Mouse (Mus musculus) layer of hippocampus, postnatal 14 days (tissue): ENCODE measurements around the gene Iqcf3. TPM values are rescaled to one million over a fixed set of nuclear protein-coding genes. Genes with fewer than 3 reads are reported as not detected.
"Not testable (repeated sequence)": the region's sequence is repeated elsewhere in the genome, so short reads cannot be mapped to it uniquely, and the experiment has no call there.

Experiments
- DNase-seq, 2 experiments: peaks; one replicate each; pipeline ENCODE4 v3.0.0; 2021 to 2022; ENCODE audit warnings: low spot score in 2 of 2, mixed read lengths in 1 of 2
- total RNA-seq, 2 experiments: library from RNA; stranded (reverse); gene quantifications; 2 replicates each; pipeline ENCODE4 v1.2.3; 2021

Gene Iqcf3
- total RNA-seq, 2 experiments from 2014 or later: not detected

DNA sequence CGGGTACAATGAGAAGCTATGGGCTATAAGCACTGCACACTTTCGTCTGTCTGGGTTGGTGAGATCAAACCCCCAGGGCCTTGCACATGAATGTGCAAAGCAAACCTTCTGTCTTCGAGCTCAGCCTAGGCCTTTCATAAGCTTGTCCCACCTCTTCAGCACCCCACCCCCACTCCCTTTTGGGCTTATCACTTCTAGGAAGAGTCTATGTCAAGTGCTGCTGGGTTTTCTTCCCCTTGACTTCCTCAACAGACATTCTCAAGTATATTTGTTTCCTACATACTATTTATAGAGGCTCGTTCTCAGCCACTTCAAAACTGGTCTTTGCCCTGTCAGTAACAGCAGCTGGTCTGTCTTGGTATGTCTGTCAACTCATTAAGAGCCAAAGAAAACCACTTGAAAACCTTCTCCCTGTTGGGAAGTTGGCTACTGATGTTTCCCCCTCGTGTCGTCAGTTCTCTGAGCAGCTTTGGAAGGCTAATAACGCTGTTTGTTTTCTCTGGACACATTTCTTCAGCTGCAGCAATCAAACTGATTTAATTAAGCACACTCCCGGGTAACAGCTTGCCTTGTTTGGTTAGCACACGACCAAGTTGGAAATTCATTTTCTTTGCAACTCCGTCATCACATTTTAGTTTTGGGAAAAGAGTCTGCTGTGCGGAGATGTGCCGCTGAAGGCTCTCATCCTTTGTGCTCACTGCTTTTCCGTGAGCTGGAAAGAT is 48.5 kb downstream of the Iqcf3 start:
- peak; percentile 4 to 30 for DNase-seq

DNA sequence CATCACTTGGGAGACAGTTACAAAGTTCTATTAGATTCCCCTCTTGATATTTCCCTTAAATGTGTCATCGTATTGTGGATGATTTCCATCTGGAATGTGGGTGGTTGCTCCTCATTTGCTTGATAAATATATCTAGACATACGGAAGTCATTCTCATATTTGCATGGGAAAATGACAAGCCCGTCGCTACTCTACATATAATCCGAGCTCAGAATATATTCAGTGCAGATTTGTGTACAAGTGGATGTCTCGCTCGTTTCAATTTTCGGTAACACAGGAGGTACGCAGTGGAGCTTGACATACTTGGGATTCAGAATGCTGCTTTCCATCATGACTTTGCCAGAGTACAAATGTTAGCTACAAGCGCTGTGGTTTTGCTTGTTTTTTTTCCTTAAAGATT is 52.1 kb downstream of the Iqcf3 start:
- peak in 1 of 2 experiments; percentile 42 for DNase-seq

DNA sequence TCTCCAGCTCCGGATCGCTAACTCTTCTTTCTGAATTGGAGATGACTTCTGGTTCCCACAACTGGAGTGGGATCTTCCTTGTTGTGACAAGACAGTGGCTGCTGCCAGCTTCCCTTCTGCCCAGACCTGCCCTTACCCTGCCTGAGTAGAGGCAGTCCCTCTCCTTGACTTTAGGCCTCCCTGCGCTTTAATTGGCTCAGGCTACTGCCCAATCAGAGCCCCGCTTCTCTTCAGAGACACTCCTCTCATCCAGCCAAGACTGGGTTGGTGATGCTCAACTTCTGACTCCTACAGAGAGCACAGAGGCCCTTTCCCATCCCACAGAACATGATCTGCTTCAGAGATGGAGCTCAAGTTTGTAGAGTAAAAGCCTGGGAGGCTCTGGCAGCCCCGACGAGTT is 57.2 kb downstream of the Iqcf3 start:
- DNase-seq: no peak

DNA sequence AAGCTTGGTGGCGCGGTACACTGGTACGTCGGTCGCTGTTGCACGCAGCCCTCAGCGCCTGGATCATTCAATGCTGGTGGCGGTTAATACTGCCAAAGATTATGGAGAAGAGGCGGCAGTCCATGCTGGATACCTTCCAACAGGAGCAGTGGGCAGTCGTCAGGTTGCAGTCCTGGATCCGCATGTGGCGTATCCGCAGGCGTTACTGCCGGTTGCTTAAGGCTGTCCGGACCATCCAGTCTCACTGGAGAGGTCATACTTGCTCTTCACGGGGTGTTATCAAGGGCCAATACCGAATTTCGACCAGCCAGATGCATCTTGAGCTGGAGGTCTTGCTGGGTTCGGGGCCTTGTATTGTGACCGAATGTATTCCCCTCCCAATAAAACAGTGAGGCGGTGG is 59.6 kb downstream of the Iqcf3 start:
- DNase-seq: no peak

DNA sequence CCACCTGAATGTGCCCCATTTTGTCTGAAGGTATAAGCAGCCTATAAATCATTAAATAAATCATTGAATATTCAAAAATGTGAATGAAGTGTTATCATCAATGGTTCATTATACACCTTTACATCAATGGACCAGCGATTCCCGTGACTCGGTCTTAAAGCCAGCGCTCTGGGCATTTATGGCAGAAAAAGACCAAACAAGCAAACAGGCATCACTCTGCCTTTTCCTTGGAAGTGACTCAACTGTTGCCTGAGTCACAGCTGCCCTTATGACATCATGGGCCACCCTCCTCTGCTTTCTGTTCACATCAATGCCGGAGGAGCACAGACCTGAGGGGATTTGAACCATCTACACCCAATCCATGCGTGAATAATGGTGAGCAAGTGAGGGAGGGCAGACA is 61.8 kb downstream of the Iqcf3 start, which contains the start of gene Iqcf1:
Iqcf1 (plus strand) TSS at position 301 of the 400 bp plus-strand sequence.
- no peak for DNase-seq

DNA sequence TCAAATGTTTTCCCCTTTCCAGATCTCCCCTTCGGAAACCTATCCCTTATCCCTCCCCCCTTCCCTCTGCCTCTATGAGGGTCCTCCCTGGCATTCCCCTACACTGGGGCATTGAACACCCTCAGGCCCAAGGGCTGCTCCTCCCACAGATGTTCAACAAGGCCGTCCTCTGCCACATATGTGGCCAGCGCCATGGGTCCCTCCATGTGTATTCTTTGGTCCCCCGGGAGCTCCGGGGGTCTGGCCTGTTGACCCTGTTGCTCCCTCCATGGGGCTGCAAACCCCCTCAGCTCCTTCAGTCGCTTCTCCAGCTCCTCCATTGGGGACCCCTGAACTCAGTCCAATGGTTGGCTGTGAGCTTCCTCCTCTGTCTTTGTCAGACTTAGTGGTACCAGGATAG is 73.8 kb downstream of the Iqcf3 start:
- not testable (repeated sequence) for DNase-seq

DNA sequence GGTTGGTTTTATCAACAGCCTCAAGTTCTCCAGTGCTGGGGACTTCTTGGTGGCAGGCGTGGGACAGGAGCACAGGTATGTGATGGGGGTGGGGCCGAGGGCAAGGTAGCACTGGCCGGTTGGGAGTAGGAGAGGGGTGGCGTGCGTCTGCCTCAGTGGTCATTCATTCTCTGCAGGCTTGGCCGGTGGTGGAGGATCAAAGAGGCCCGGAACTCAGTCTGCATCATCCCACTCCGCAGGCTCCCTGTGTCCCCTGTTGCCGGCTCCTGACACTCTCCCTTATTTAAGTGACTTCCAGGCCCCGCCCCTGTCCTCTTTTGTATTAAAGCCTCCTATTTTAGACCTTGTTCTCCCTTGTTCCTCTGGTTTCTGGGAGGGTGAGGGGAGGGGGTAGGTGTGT is 76.4 kb downstream of the Iqcf3 start:
- no peak for DNase-seq

DNA sequence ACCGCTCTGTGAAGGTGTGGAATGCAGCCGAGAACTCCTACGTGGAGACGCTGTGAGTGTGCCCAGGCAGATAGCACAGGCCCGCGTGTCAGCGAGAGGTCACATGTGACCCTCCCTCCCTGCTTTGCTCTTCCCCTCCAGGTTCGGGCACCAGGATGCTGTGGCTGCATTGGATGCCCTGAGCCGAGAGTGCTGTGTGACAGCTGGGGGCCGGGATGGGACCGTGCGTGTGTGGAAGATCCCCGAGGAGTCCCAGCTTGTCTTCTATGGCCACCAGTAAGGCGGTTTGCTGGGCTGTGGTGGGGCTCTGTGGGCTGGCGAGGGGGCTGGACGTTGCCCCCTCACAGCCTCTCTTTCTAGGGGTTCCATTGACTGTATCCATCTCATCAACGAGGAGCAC is 77.8 kb downstream of the Iqcf3 start:
- DNase-seq: no peak

DNA sequence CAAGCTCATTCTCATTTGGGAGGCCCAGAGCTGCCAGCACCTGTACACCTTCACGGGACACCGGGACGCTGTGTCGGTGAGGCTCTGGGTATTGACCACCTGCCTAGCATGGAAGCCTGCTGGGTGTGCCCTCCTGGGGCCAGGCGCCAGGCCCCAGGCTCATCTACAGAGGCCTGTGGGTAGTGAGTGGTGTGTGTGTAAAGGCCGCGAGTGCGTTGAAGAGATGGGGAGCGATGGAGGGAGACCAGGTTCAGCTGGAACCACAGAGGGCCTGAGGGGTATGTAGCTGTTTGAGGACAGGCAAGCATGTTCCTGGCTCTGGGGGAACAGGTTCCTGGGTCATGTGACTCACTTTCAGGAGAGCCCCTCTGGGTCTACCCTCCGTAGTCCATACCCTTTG is 78.3 kb downstream of the Iqcf3 start:
- no peak for DNase-seq

DNA sequence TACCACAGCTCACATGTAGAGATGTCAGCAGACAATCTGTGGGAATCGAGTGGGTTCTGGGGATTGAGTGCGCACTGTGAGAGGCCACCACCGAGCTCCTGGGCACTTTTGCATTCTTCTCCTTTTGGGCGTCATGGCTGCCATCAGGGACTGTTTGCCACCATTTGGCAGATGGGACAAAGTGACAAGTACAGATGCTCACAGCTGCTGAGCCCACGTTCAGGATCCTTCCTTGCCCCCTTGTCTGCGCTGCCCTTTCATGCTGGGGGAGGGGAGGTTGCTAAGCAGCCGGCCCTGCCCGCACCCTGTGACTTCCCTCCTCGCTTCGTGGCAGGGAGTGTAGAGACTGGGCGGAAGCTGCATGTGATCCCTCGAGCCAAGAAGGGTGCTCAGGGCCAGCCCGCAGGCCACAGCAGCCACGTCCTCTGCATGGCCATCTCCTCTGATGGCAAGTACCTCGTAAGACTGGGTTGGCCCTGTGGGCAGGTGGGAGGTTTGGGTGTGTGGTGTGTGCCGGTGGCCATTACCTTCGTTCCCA is 78.8 kb downstream of the Iqcf3 start:
- no peak for DNase-seq

DNA sequence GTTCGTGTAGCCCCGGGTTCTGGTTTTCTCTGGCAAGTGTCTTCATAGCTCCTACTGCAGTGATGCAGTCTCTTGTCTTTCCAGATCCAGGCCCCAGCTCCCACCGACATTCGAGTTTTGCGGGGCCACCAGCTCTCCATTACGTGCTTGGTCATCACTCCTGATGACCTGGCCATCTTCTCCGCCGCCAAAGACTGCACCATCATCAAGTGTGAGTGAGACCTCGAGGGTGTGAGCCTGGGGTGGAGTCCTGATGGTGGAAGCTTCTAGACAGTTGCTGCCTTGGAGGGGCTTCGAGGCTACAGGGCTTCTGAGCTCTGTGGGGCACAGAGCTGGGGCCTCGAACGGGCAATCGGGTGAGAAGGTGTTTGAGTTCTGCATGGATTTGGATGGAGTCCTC is 79.8 kb downstream of the Iqcf3 start:
- DNase-seq: no peak

DNA sequence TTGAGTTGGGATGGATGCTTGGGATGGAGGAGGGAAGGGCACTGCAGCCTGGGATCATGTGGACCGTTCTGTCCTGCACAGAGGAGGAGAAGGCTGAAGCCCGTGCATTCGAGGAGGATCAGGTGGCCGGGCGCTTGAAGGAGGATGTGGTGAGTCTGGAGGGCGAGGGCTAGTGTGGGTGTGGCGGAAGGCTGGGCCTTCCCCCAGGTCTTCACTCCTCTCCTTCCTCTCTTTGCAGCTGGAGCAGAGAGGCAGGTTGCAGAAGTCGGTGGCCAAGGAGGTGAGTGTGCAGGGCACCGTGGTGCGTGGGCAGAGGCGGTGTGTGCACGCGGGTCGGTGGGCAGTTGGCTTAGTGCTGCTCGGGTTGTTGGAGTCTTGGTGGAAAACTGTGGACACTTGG is 80.4 kb downstream of the Iqcf3 start:
- no peak for DNase-seq

DNA sequence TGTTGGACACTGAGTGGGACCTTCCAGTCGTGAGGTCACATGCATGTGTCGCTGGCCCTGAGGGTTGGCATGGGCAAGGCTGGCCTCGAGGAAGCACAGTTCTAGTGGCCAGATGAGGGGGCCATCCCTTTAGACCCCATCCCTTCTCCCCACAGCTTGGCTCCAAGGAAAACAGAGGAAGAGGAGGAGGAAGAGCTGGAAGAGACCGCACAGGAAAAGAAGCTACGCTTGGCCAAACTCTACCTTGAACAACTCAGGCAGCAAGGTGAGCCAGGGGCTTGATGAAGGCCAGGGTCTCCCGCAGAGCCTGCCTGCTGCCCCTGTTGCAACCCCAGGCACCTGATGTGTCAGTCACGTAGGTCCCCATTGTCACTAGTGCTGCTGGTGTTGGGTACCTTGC is 80.9 kb downstream of the Iqcf3 start:
- DNase-seq: no peak

DNA sequence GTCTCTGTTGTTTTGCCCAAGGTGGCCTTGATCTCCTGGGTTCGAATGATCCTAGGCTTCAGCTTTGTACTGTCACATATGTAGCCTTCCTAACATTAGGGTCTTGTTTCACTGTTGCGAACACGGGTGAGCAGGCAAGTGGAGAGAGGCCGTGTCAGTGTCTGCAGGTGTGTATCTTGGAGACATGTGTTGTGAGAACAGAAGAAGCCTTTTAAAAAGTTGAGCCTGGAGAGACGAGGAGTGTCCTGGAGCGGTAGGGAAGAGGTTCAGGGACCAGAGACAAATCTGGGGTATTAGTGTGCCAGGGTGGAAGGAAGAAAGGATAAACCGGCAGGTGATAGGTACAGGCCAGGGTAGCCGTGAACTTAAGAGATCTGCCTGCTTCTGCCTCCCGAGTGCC is 83.3 kb downstream of the Iqcf3 start:
- DNase-seq: no peak

DNA sequence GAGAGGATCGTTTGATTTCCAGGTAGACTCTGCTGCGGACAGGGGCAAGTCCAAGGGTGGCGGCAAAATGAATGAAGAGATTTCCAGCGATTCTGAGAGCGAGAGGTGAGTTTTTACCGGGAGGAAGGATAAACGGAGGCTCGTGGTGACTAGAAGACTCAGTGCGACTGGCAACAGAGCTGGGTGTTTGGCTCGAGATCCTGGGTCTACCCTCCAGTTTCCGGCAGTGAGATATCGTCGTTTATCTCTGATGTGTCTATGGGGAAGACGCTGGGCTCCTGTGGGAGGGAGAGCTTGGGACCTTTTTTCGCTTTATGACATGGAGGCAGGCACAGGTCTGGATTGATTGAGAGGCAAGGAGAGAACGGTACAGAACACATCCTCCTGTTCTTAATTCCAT is 83.8 kb downstream of the Iqcf3 start:
- DNase-seq: no peak

DNA sequence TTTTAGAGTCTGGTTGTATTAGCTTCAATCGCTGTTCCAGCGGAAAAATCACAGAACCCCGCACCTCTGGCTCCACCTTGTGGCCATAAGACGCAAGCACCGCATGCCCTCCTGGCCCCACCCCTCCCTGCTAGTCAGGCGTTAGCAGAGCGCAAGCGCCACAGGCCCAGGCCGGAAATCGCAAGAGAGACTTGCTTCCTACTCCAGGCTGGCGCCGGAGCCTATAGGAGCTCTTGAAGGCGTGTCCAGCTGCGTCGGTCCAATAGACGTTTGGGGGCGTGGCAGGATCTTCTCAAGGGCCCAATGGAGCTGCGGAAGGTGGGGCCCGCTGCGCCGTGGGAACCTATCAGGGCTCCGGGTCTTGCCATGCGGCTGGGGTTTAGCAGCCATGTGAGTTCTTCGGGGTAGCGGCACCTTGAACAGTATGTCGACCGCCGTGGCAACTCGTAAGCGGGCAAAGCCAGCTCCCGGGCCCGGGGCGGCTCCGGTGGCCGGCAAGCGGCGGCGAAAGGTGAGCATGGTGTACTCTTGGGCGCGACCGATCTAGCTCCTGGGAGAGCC is 84.4 kb downstream of the Iqcf3 start, which contains the start of gene Parp3:
Parp3 (minus strand) TSS at position 26 of the 561 bp plus-strand sequence.
- peak; percentile 99 to 100 for DNase-seq

DNA sequence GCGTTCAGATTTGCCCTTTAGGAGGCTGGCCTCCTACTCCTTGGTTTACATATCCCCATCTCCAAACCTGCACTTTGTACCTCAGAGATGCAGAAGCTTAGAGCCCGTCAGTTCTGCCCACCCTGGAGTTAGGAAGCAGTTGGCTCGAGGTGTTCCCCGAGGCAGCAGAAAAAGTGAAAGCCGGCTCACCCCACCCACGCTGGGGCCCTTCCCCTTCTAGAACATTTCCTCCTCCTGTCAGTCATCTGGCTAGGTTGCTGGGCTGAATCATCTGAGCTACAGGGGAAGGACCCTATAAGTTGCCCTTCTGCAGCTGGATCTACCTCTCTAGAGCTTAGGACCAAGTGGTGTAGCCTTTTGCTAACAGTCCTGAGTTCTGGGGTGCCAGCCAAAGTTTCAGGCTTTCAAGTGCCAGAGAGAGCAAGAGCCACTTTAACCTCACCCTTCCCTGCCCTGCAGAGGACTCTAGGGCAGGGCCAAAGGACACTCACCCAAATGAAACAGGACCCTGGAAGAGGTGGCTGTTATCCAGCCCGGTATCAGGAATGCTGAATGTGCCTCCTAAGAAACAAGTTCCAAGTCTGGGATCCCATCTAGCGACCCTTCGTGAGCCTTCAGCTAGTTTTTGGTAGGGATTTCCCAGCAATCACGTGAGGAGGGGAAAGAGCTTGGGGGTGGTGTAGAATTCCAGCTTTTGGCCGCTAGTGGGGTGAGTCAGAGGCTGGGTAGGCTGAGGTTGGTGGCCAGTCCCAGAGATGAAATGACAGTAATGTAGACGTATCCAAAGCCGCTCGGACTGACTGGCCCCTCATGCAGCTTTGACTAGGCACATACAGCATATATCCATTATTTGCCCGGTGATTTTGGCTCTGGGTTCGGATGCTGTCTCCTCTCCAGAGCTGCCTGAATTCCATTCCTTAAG is 85.2 kb downstream of the Iqcf3 start:
- DNase-seq: no peak

DNA sequence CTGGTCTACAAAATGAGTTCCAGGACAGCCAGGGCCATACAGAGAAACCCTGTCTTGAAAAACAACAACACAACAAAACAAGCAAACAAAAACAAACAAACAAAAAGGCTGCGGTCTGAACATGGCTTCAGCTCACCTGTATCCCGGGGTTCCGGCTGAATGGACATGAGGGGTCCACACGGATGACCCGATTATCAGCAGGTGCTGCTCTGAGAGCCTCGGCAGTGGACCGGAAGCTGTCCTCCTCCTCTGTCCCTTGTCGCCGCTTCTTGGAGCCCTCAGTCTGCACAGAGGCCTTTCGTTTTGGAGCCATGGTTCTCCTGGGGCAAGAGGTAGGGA is 85.8 kb downstream of the Iqcf3 start, which contains the start of gene Rrp9:
Rrp9 (plus strand) TSS at position 301 of the 339 bp plus-strand sequence.
- DNase-seq: no peak

DNA sequence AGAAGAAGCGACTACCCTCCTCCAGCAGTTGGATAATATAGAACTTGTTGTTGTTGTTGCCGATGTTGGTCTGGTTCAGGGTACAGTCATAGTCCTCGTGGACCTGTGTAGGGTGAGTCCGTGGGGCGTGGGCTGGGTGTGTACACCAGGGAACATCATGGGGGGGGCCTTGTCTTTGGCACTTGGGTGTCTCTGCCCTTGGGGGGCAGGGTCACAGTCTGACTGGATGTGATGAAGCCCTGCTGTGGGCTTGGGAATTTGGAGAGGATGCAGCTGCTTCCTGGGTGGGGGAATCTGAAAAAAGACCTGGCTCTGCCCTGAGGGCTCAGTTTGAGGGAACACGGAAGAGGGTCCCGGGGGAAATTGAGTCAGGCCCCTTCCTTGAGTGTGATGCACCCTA is 86.4 kb downstream of the Iqcf3 start:
- no peak for DNase-seq

DNA sequence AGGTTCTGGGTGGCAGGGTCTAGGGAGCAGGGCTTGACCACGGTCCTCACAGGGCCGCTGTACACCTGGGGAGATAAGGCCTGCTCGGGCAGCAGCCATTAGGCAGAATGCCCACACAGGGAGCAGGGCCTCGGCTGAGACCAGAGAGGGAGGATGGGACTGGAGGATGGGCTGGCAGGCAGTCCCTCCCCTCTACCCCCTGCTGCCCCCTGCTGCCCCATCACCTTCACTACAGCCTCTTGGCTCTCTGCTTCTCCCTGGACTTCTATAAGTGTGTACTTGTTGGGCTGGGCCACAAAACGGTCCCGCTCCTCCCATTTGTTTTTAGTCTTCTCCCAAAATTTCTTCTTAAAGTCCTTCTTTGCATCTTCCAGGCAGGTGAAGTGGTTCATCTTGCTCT is 87.0 kb downstream of the Iqcf3 start:
- DNase-seq: no peak

DNA sequence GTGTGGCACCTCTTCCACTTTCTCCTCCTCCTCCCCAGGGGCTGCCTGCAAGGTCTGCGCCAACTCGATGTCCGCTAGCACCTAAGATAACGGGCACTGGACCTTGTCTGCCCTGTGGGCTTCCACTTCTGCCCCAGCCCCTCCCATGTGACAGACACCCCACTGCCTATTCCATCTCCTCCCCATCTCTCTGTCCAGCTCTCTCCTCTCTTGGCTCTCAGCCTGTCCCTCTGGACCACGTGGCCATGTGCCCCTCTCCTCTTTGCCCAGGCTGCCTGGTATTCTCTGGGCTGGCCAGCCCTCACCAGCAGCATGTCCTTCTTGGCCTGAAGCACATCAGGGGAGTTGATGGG is 87.7 kb downstream of the Iqcf3 start:
- no peak for DNase-seq
